Mouse (Mus musculus) bone marrow macrophage, adult 2 months (primary cell): ENCODE results near the gene Map4.

Experiments used
- CTCF ChIP-seq: IDR thresholded peaks from 2 replicates; pipeline ENCODE4 v1.5.1; 2012; ENCODE audit warnings: low read depth, mild to moderate bottlenecking, low read length, moderate library complexity
- POLR2A ChIP-seq: IDR thresholded peaks from 2 replicates; pipeline ENCODE4 v1.6.1; 2012; ENCODE audit warnings: mild to moderate bottlenecking, low read depth, low read length, borderline replicate concordance

- TF ChIP-seq CTCF (no peak), POLR2A (no peak)
Measured at GRCm38 (mm10) chr9:109944712-109945111, 13.5 kb downstream of the Map4 start.
